Mouse (Mus musculus) heart, adult 8-10 months (tissue): ENCODE measurements around the gene Ubl4a. TPM values are rescaled to one million over a fixed set of nuclear protein-coding genes. Genes with fewer than 3 reads are reported as not detected.

Experiments
- microRNA-seq: library from miRNA; unstranded; fragments of <30 nt; microRNA quantifications from one replicate; pipeline ENCODE4 v1.2.0, GENCODE M21; 2022
- total RNA-seq, 4 experiments: library from RNA; stranded (reverse); gene quantifications; 2 replicates each; pipeline ENCODE4 v1.2.4; 2022

Gene Ubl4a
- total RNA-seq, 4 experiments from 2014 or later = 74.3 to 82.5 (median 80.1) TPM

Small RNA genes within 50 kb of the gene (microRNA-seq; reads per million reads assigned to microRNA genes)
- gene Mir7092 = not detected

Other genes with a start within 250 kb of the Ubl4a start
- not detected for gene Opn1mw, start 245.8 kb downstream of the Ubl4a start, total RNA-seq
- 10 to 100 TPM; 25.3 to 36.9 (median 31.0) TPM for gene Mecp2, start 237.9 kb downstream of the Ubl4a start, total RNA-seq
- gene Tex28, start 205.4 kb downstream of the Ubl4a start, total RNA-seq = not detected
- gene Tktl1, start 196.0 kb downstream of the Ubl4a start, total RNA-seq = not detected
- gene Flna, start 123.4 kb downstream of the Ubl4a start, total RNA-seq = 10 to 100 TPM; 59.1 to 98.9 (median 79.2) TPM
- 10 to 100 TPM; 31.5 to 38.2 (median 33.4) TPM for gene Emd, start 118.5 kb downstream of the Ubl4a start, total RNA-seq
- 100 to 1,000 TPM; 121 to 325 (median 211) TPM for gene Rpl10, start 102.4 kb downstream of the Ubl4a start, total RNA-seq
- 10 to 100 TPM; 47.1 to 63.2 (median 49.8) TPM for gene Taz, start 91.3 kb downstream of the Ubl4a start, total RNA-seq
- gene Dnase1l1, start 90.9 kb downstream of the Ubl4a start, total RNA-seq = 10 to 100 TPM; 17.7 to 20.0 (median 18.3) TPM
- 100 to 1,000 TPM; 130 to 144 (median 138) TPM for gene Atp6ap1, start 76.1 kb downstream of the Ubl4a start, total RNA-seq
- gene Gdi1, start 68.2 kb downstream of the Ubl4a start, total RNA-seq = 10 to 100 TPM; 55.5 to 80.4 (median 71.0) TPM
- 10 to 100 TPM; 22.7 to 28.1 (median 25.8) TPM for gene Fam50a, start 60.2 kb downstream of the Ubl4a start, total RNA-seq
- gene Plxna3, start 44.2 kb downstream of the Ubl4a start, total RNA-seq = 1 to 10 TPM in 1 of 4 experiments, under 1 TPM in 3; 0.19 to 1.4 (median 0.73) TPM
- gene Lage3, start 19.6 kb downstream of the Ubl4a start, total RNA-seq = 10 to 100 TPM; 24.0 to 33.2 (median 31.2) TPM
- gene Slc10a3, start 131 bp upstream of the Ubl4a start, total RNA-seq = 1 to 10 TPM; 4.0 to 6.7 (median 5.8) TPM
- 10 to 100 TPM; 14.7 to 20.0 (median 18.1) TPM for gene Fam3a, start 20.1 kb upstream of the Ubl4a start, total RNA-seq
- 10 to 100 TPM; 46.2 to 56.3 (median 49.5) TPM for gene Ikbkg, start 20.1 kb upstream of the Ubl4a start, total RNA-seq
- gene G6pdx, start 56.0 kb upstream of the Ubl4a start, total RNA-seq = 1 to 10 TPM; 5.4 to 8.0 (median 5.8) TPM
- not detected for gene Gm6880, start 108.2 kb upstream of the Ubl4a start, total RNA-seq
- gene Olfr1326-ps1, start 201.7 kb upstream of the Ubl4a start, total RNA-seq = not detected
- not detected for gene Olfr1325, start 219.5 kb upstream of the Ubl4a start, total RNA-seq